Mouse (Mus musculus): ENCODE results near the gene Srebf1.

GRCm38 (mm10) chr11:60189501-60190040 is 32.8 kb downstream of the Srebf1 start:
- TF ChIP-seq CTCF (IDR thresholded peaks at IDR 0.05; ENCODE audit: extremely low read depth, insufficient read depth, insufficient read length, insufficient replicate concordance) (no peak), POLR2A (IDR thresholded peaks at IDR 0.05; ENCODE audit: low read depth, low read length) (no peak)
